Mouse (Mus musculus) liver, embryonic 14.5 days (tissue): Measurements from ENCODE around the gene Upf2. TPM values are rescaled to one million over a fixed set of nuclear protein-coding genes. Genes with fewer than 3 reads are reported as not detected.
A peak's percentile ranks its signal among the peaks of the same experiment; 100 is the strongest.
"Not testable (repeated sequence)": the region's sequence is repeated elsewhere in the genome, so short reads cannot be mapped to it uniquely, and the experiment has no call there.

Source experiments
- ATAC-seq: fragments of 200-750 bp; cut with Nextera tagmentation; 2 replicates; pipeline ENCODE4 v1.8.0; 2017; ENCODE audit warnings: moderate number of reproducible peaks, mild to moderate bottlenecking, moderate library complexity; ENCODE audit not compliant: insufficient read depth
- DNase-seq, 3 experiments: peaks; one replicate each; pipeline ENCODE4 v3.0.0-alpha.2; 2012 to 2013; ENCODE audit warnings: low read depth in 3 of 3, low spot score in 3 of 3
- H3K27ac ChIP-seq: fragments of 300-500 bp; sonication (generic); 2 replicates; pipeline ENCODE4 v1.5.1; 2014; ENCODE audit warnings: moderate library complexity, mild to moderate bottlenecking, control low read depth, inconsistent platforms
- H3K27me3 ChIP-seq: fragments of 300-500 bp; sonication (generic); 2 replicates; pipeline ENCODE4 v1.6.1; 2014; ENCODE audit warnings: mild to moderate bottlenecking, low read length, moderate library complexity; ENCODE audit not compliant: control insufficient read depth, insufficient read depth
- H3K36me3 ChIP-seq: fragments of 300-500 bp; sonication (generic); replicated peaks from 2 replicates; pipeline ENCODE4 v1.6.1; 2014; ENCODE audit warnings: low read depth; ENCODE audit not compliant: control insufficient read depth, insufficient read depth
- H3K4me1 ChIP-seq, 2 experiments: fragments of 200-500 bp in 1 of 2; fragments of 300-500 bp in 1 of 2; sonication (generic) in 1 of 2; replicated peaks; 2 replicates each; pipeline ENCODE4 v1.6.1; 2012 to 2014; ENCODE audit warnings: antibody characterized with exemption in 1 of 2, inconsistent platforms in 1 of 2, low read length in 1 of 2; ENCODE audit not compliant: control insufficient read depth in 2 of 2, insufficient read depth in 2 of 2
- H3K4me2 ChIP-seq: fragments of 300-500 bp; sonication (generic); 2 replicates; pipeline ENCODE4 v1.6.1; 2014; ENCODE audit warnings: low read depth, mild to moderate bottlenecking, control low read depth, moderate library complexity
- H3K4me3 ChIP-seq, 2 experiments: fragments of 200-500 bp in 1 of 2; fragments of 300-500 bp in 1 of 2; sonication (generic) in 1 of 2; 2 replicates each; pipeline ENCODE4 v1.5.1; 2012 to 2014; ENCODE audit warnings: low read depth in 2 of 2, low read length in 2 of 2, mild to moderate bottlenecking in 2 of 2, control low read depth in 1 of 2, inconsistent platforms in 1 of 2, moderate library complexity in 1 of 2; ENCODE audit not compliant: insufficient read depth in 1 of 2
- H3K9ac ChIP-seq: fragments of 300-500 bp; sonication (generic); replicated peaks from 2 replicates; pipeline ENCODE4 v1.6.1; 2014; ENCODE audit warnings: mild to moderate bottlenecking, control low read depth, moderate library complexity
- H3K9me3 ChIP-seq: fragments of 300-500 bp; sonication (generic); 2 replicates; pipeline ENCODE4 v1.6.1; 2016; ENCODE audit warnings: low read length, mixed read lengths; ENCODE audit not compliant: control insufficient read depth
- CTCF ChIP-seq: IDR thresholded peaks from 2 replicates; pipeline ENCODE4 v1.5.1; 2016; ENCODE audit warnings: antibody characterized with exemption, low read depth, control low read depth
- EP300 ChIP-seq: IDR thresholded peaks from 2 replicates; pipeline ENCODE4 v1.6.1; 2016; ENCODE audit warnings: antibody characterized with exemption, low read depth
- WGBS: fragments of 180-500 bp; shearing (Covaris S2); extraction: QIAGEN DNeasy Blood & Tissue Kit; methylation state at CpG from one replicate; pipeline ENCODE4 v1.1.7; 2014; ENCODE audit not compliant: insufficient replicate concordance; 5-methylcytosine and 5-hydroxymethylcytosine counted together
- polyA plus RNA-seq, 2 experiments: library from polyadenylated mRNA; depleted of rRNA in 1 of 2; stranded (reverse) in 1 of 2; unstranded in 1 of 2; fragments of >200 nt; fragmentation: Nextera tagmentation in 1 of 2; extraction: Ambion mirVana in 1 of 2; gene quantifications; 2 replicates each; pipeline versions ENCODE4 v1.2.1 to v1.2.3; 2012 to 2014

Upf2 gene
- polyA plus RNA-seq, 2 experiments: 3.8 to 6.8 TPM

DNA sequence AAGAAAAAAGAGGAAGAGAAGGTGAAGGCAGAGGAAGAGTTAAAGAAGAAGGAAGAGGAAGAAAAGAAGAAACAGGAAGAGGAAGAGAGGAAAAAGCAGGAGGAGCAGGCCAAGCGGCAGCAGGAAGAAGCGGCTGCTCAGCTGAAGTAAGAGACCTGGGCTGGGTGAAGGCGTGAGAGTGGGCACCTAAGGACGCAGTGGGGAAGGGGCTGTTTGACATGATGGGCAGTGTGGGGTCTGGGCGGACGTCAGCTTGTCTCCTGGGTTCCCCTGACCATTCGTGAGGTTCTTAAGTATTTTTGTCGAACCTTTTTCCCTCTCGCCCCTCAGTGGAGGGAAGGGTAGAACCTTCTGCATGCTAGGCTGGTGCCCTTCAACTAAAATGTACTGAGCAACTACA lies 6.4 kb downstream of the Upf2 start:
- Histone ChIP-seq H3K36me3 (peaks cover 24% of the 10 kb centered on the region), H3K9me3 (no peaks in the 10 kb centered on the region), H3K4me1 (peaks cover 0 to 5% of the 10 kb centered on the region in 2 experiments; a peak in 2 of 4 replicates), H3K4me3 (no peak overlapping the region), H3K9ac (no peak overlapping the region), H3K4me2 (no peak overlapping the region), H3K27ac (no peak overlapping the region), H3K27me3 (no peaks in the 10 kb centered on the region)
- WGBS: 77% methylated on average over 9 of the region's 9 CpGs
- DNase-seq (no peak), ATAC-seq (no peak)
- TF ChIP-seq EP300 (no peak), CTCF (no peak)

DNA sequence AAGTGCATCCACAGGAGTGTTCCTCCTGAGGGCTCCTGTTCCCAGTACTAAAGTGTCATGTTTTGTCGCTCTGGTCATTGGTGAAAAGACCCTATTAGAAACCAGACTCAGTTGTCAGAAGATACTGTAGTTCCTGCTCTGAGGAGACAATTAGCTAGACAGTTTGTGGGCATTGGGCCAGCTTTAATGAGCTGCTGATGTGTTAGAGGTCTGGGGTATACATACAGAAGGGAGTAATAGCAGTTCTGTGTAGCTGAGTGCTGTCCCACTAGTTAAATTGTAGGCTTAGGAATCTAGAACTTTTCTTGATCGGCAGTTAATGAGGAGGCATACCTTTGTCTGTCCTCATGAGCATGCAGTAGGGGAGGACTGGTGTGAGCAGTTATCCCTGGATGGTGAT lies 11.0 kb downstream of the Upf2 start:
- WGBS: 83% methylated on average over 2 of the region's 2 CpGs

DNA sequence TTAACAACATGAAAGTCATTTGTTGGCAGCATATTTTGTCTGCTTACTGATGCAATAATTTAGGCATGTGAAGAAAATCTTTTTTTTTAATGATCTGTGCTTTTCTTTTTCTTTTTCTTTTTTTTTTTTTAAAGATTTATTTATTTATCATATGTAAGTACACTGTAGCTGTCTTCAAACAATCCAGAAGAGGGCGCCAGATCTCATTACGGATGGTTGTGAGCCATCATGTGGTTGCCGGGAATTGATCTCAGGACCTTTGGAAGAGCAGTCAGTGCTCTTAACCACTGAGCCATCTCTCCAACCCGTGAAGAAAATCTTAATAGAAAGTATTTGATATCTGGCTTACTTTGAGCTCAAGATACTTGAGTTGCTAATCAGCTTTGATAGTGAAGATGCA lies 12.5 kb downstream of the Upf2 start:
- H3K4me3 ChIP-seq, H3K9me3 ChIP-seq, ATAC-seq, H3K27me3 ChIP-seq, DNase-seq, H3K27ac ChIP-seq, H3K9ac ChIP-seq, H3K4me1 ChIP-seq, H3K4me2 ChIP-seq: not testable (repeated sequence)
- 77% methylated on average over 4 of the region's 4 CpGs for WGBS
- H3K36me3 ChIP-seq: peaks cover 17% of the 10 kb centered on the region
- TF ChIP-seq CTCF: peak; percentile 29; the same call in 1 of the 2 replicates

More for the DNA sequence above, 11.0 kb downstream of the Upf2 start:
- Histone ChIP-seq H3K9ac (no peak overlapping the region), H3K4me3 (no peak overlapping the region), H3K27ac (no peak overlapping the region), H3K9me3 (no peaks in the 10 kb centered on the region), H3K36me3 (peaks cover 30% of the 10 kb centered on the region), H3K4me2 (no peak overlapping the region), H3K4me1 (no peaks in the 10 kb centered on the region), H3K27me3 (no peaks in the 10 kb centered on the region)
- ATAC-seq: no peak
- no peak for TF ChIP-seq EP300
- TF ChIP-seq CTCF: no peak
- no peak for DNase-seq

DNA sequence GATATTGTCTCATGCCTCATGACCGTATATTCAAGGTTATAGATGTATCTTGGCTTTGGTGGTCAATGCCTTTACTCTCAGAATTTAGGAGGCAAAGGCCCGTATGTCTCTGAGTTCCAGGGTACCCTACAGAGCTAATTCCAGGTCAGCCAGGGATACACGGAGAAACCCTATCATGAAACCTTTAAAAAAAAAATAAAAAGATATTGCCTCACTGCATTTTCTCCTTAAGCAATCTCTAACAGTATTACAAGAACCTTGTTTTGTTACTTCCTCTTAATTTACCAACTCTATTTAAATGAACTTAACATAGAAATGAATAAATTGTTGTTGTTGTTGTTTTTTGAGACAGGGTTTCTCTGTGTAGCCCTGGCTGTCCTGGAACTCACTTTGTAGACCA lies 14.7 kb downstream of the Upf2 start:
- Histone ChIP-seq H3K27me3 (no peaks in the 10 kb centered on the region), H3K4me1 (no peaks in the 10 kb centered on the region), H3K4me3 (no peak overlapping the region), H3K27ac (no peak overlapping the region), H3K9ac (no peak overlapping the region), H3K9me3 (no peaks in the 10 kb centered on the region), H3K36me3 (peaks cover 17% of the 10 kb centered on the region), H3K4me2 (no peak overlapping the region)
- 74% methylated on average over 3 of the region's 3 CpGs for WGBS
- DNase-seq (no peak), ATAC-seq (no peak)
- no peak for TF ChIP-seq EP300
- TF ChIP-seq CTCF: no peak

DNA sequence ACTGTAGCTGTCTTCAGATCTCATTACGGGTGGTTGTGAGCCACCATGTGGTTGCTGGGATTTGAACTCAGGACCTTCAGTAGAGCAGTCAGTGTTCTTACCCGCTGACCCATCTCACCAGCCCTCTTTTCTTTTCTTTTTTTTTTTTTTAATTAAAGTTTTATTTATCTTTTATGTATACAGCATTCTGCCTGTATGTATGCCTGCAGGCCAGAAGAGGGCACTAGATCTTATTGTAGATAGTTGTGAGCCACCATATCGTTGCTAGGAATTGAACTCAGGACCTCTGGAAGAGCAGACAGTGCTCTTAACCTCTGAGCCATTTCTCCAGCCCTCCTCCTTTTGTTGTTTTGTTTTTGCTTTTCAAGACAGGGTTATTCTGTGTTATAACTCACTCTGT lies 19.4 kb downstream of the Upf2 start:
- H3K27me3 ChIP-seq, ATAC-seq, H3K9me3 ChIP-seq, H3K36me3 ChIP-seq, H3K27ac ChIP-seq, DNase-seq, H3K4me1 ChIP-seq, H3K9ac ChIP-seq, H3K4me3 ChIP-seq, H3K4me2 ChIP-seq: not testable (repeated sequence)
- peak; percentile 26; the same call in 1 of the 2 replicates for TF ChIP-seq CTCF
- WGBS: 78% methylated on average over 3 of the region's 3 CpGs
